Mouse (Mus musculus): Measurements from ENCODE around the gene Scin. TPM values are rescaled to one million over a fixed set of nuclear protein-coding genes. Genes with fewer than 3 reads are reported as not detected.
A peak's percentile ranks its signal among the peaks of the same experiment; 100 is the strongest.

Scin gene
- polyA plus RNA-seq, 1 experiment from 2014 or later, result 7.8 TPM

DNA sequence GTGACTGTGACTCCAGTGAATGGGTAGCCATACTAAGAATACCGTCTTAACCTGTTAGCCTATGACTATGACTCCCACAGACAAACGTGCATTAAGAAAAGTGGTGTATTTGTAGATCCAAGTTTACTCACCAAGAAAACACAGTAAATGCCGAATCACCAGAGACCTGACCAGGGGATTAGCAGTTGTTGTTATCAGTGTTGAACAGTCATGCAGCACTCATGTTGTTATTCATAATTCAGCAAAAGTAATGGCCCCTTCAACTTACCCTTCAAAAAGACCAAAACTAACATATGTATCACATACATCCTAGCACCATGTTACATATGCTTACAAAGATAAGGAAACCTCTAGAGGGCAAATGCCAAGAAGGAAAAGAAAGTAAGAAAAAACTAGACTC lies 106.6 kb downstream of the Scin start:
- H3K4me3 ChIP-seq (ENCODE audit: low read length), result no peak overlapping the region
- H3K4me1 ChIP-seq (ENCODE audit: control insufficient read depth, insufficient read depth, low read length), result no peaks in the 10 kb centered on the region; the same call in 1 of the 2 replicates
- H3K36me3 ChIP-seq (ENCODE audit: control insufficient read depth, insufficient read depth), result peaks cover 5% of the 10 kb centered on the region; the same call in 1 of the 2 replicates
- WGBS, result 75% methylated on average over 3 of the region's 3 CpGs
- H3K27me3 ChIP-seq (ENCODE audit: control insufficient read depth, insufficient read depth, low read length), result no peaks in the 10 kb centered on the region
- no peak for ATAC-seq (replicated peaks; ENCODE audit: extremely low read depth, insufficient read depth, low FRiP score)
- no peak overlapping the region for H3K27ac ChIP-seq (ENCODE audit: low read length)
- H3K9me3 ChIP-seq (replicated peaks; ENCODE audit: control insufficient read depth, low read length), result 0 out of 2 replicates have a peak, but pooled peaks cover 3% of the 10 kb centered on the region
- H3K9ac ChIP-seq (ENCODE audit: low read length), result no peak overlapping the region
- H3K4me2 ChIP-seq (ENCODE audit: low read depth, low read length), result no peak overlapping the region

DNA sequence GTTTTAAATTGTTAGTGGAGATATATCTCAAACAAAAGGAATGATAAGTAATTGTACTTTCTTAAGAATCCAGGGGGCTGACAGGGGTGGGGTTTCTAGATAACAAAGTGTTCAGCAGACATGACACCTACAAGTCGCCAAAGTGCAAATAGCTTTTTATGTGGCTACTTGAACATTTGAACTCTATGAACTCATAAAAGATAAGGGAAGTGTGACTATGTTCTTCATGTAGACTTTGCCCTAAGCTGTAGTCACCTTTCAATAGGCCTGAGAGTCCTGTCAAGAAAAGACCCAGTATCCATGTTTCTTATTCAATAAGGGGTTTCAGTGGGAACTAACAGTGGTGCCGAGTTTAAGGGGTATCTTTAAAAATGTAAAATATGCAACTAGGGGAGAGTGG lies 110.1 kb downstream of the Scin start:
- Histone ChIP-seq H3K36me3 (ENCODE audit: control insufficient read depth, insufficient read depth) (no peaks in the 10 kb centered on the region), H3K9ac (ENCODE audit: low read length) (no peak overlapping the region), H3K4me3 (ENCODE audit: low read length) (no peak overlapping the region), H3K9me3 (replicated peaks; ENCODE audit: control insufficient read depth, low read length) (no peaks in the 10 kb centered on the region), H3K27me3 (ENCODE audit: control insufficient read depth, insufficient read depth, low read length) (no peaks in the 10 kb centered on the region), H3K4me1 (ENCODE audit: control insufficient read depth, insufficient read depth, low read length) (no peaks in the 10 kb centered on the region; the same call in 1 of the 2 replicates), H3K4me2 (ENCODE audit: low read depth, low read length) (no peak overlapping the region), H3K27ac (ENCODE audit: low read length) (no peak overlapping the region)
- no peak for ATAC-seq (replicated peaks; ENCODE audit: extremely low read depth, insufficient read depth, low FRiP score)
- 35% methylated on average over 2 of the region's 2 CpGs for WGBS

- Histone ChIP-seq H3K27ac (ENCODE audit: low read length) (no peak overlapping the region), H3K36me3 (ENCODE audit: control insufficient read depth, insufficient read depth) (no peaks in the 10 kb centered on the region), H3K4me1 (ENCODE audit: control insufficient read depth, insufficient read depth, low read length) (no peaks in the 10 kb centered on the region; the same call in 1 of the 2 replicates), H3K4me3 (ENCODE audit: low read length) (no peak overlapping the region), H3K9me3 (replicated peaks; ENCODE audit: control insufficient read depth, low read length) (no peaks in the 10 kb centered on the region), H3K4me2 (ENCODE audit: low read depth, low read length) (no peak overlapping the region), H3K27me3 (ENCODE audit: control insufficient read depth, insufficient read depth, low read length) (no peaks in the 10 kb centered on the region), H3K9ac (ENCODE audit: low read length) (no peak overlapping the region)
- 81% methylated on average over 3 of the region's 3 CpGs for WGBS
- ATAC-seq (replicated peaks; ENCODE audit: extremely low read depth, insufficient read depth, low FRiP score), result no peak
These were observed 110.9 kb downstream of the Scin start for GRCm38 (mm10) chr12:40023014-40023642.

- Histone ChIP-seq H3K9ac (ENCODE audit: low read length) (no peak overlapping the region), H3K27me3 (ENCODE audit: control insufficient read depth, insufficient read depth, low read length) (no peaks in the 10 kb centered on the region), H3K27ac (ENCODE audit: low read length) (no peak overlapping the region), H3K4me3 (ENCODE audit: low read length) (no peak overlapping the region), H3K36me3 (ENCODE audit: control insufficient read depth, insufficient read depth) (no peaks in the 10 kb centered on the region), H3K9me3 (replicated peaks; ENCODE audit: control insufficient read depth, low read length) (no peaks in the 10 kb centered on the region), H3K4me2 (ENCODE audit: low read depth, low read length) (no peak overlapping the region), H3K4me1 (ENCODE audit: control insufficient read depth, insufficient read depth, low read length) (no peaks in the 10 kb centered on the region; the same call in 1 of the 2 replicates)
- 81% methylated on average over 3 of the region's 3 CpGs for WGBS
- ATAC-seq (replicated peaks; ENCODE audit: extremely low read depth, insufficient read depth, low FRiP score), result no peak
These were observed 111.7 kb downstream of the Scin start for GRCm38 (mm10) chr12:40022344-40022743.

DNA sequence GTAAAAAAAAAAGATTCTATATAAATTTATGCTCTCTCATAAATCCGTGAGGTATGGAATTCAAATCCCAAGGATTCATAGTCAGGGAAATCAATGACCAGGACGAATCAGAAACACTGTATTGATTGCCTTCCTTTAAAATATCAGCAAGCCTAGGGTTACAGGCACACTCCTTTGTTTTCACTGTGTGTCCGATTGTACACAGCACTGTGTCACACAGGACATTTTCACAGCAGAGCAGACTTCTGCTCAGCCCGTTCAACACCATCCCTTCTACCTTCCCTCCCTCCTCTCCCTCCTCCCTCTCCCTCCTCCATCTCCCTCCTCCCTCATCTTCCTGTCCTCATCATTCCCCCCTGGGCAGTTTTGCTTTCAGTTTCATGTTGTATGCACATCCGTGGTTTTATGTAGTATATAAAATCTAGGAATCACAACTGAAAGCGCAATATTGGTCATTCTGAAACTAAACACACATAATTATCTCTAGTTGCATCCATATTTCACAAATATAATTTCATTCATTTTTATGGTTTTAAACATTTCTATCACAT lies 116.0 kb downstream of the Scin start:
- Histone ChIP-seq H3K4me2 (ENCODE audit: low read depth, low read length) (no peak overlapping the region; the same call in 1 of the 2 replicates), H3K4me1 (ENCODE audit: control insufficient read depth, insufficient read depth, low read length) (peaks cover 11% of the 10 kb centered on the region), H3K4me3 (ENCODE audit: low read length) (no peak overlapping the region), H3K36me3 (ENCODE audit: control insufficient read depth, insufficient read depth) (no peaks in the 10 kb centered on the region), H3K27ac (ENCODE audit: low read length) (no peak overlapping the region), H3K27me3 (ENCODE audit: control insufficient read depth, insufficient read depth, low read length) (no peaks in the 10 kb centered on the region; the same call in 1 of the 2 replicates), H3K9ac (ENCODE audit: low read length) (no peak overlapping the region), H3K9me3 (replicated peaks; ENCODE audit: control insufficient read depth, low read length) (no peaks in the 10 kb centered on the region)
- ATAC-seq (replicated peaks; ENCODE audit: extremely low read depth, insufficient read depth, low FRiP score), result no peak
- WGBS, result 69% methylated on average over 6 of the region's 6 CpGs

GRCm38 (mm10) chr12:40016648-40017460 lies 117.2 kb downstream of the Scin start:
- 8% methylated on average over 19 of the region's 19 CpGs for WGBS
- Histone ChIP-seq H3K36me3 (ENCODE audit: control insufficient read depth, insufficient read depth) (no peaks in the 10 kb centered on the region), H3K9me3 (replicated peaks; ENCODE audit: control insufficient read depth, low read length) (no peaks in the 10 kb centered on the region), H3K27me3 (ENCODE audit: control insufficient read depth, insufficient read depth, low read length) (no peaks in the 10 kb centered on the region; the same call in 1 of the 2 replicates), H3K4me2 (ENCODE audit: low read depth, low read length) (peak overlapping the region; percentile 76), H3K4me1 (ENCODE audit: control insufficient read depth, insufficient read depth, low read length) (peaks cover 11% of the 10 kb centered on the region), H3K9ac (ENCODE audit: low read length) (peak overlapping the region; percentile 80), H3K27ac (ENCODE audit: low read length) (peak overlapping the region; percentile 91), H3K4me3 (ENCODE audit: low read length) (peak overlapping the region; percentile 56)
- ATAC-seq (replicated peaks; ENCODE audit: extremely low read depth, insufficient read depth, low FRiP score), result peak; percentile 95

DNA sequence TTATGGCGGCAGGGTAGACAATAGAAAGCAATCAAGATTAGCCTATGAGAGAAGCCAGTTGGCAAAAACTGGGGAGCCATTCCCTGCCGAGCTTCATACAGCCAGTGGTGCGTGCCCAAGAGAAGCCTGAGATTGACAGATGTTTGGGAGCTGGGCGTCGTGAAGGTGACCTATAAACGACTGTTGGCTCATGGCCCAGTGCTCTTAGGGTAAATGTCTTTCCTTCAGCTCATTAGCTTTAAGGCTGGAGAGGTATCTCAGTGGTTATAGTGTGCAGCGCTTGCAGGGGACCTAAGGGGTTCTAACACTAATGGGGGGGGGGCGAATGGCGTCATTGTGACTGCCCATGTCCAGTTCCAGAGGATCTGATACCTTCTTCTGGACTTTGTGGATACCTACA lies 118.0 kb downstream of the Scin start:
- Histone ChIP-seq H3K27ac (ENCODE audit: low read length) (peak overlapping the region; percentile 91), H3K9me3 (replicated peaks; ENCODE audit: control insufficient read depth, low read length) (no peaks in the 10 kb centered on the region), H3K4me2 (ENCODE audit: low read depth, low read length) (no peak overlapping the region), H3K4me1 (ENCODE audit: control insufficient read depth, insufficient read depth, low read length) (peaks cover 11% of the 10 kb centered on the region), H3K9ac (ENCODE audit: low read length) (no peak overlapping the region), H3K36me3 (ENCODE audit: control insufficient read depth, insufficient read depth) (no peaks in the 10 kb centered on the region), H3K4me3 (ENCODE audit: low read length) (no peak overlapping the region), H3K27me3 (ENCODE audit: control insufficient read depth, insufficient read depth, low read length) (no peaks in the 10 kb centered on the region; the same call in 1 of the 2 replicates)
- no peak for ATAC-seq (replicated peaks; ENCODE audit: extremely low read depth, insufficient read depth, low FRiP score)
- whole genome bisulfite sequencing, result 66% methylated on average over 9 of the region's 9 CpGs

DNA sequence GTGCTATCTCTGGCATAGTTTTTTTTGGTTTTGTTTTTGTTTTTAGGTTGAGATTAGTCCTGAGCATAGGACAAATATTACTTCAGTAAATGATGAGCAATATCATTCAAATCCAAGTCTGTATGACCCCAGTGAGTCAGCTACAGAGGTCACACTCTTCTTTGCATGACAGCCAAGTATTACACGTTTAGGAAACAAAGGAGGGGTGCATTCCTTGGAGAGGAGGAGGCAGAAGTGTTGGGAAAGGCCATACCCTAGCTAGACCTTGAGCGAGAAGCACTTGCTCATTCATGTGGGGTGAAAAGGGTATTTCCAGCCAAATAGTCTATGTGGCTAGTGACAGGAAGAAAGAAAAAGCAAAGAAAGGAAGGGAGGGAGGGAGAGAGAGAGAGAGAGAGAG lies 124.2 kb downstream of the Scin start:
- Histone ChIP-seq H3K27ac (ENCODE audit: low read length) (no peak overlapping the region), H3K36me3 (ENCODE audit: control insufficient read depth, insufficient read depth) (no peaks in the 10 kb centered on the region), H3K4me2 (ENCODE audit: low read depth, low read length) (no peak overlapping the region), H3K27me3 (ENCODE audit: control insufficient read depth, insufficient read depth, low read length) (no peaks in the 10 kb centered on the region; the same call in 1 of the 2 replicates), H3K4me1 (ENCODE audit: control insufficient read depth, insufficient read depth, low read length) (peaks cover 2% of the 10 kb centered on the region; the same call in 1 of the 2 replicates), H3K9me3 (replicated peaks; ENCODE audit: control insufficient read depth, low read length) (no peaks in the 10 kb centered on the region), H3K9ac (ENCODE audit: low read length) (no peak overlapping the region), H3K4me3 (ENCODE audit: low read length) (no peak overlapping the region)
- WGBS, result 41% methylated on average over 2 of the region's 2 CpGs
- no peak for ATAC-seq (replicated peaks; ENCODE audit: extremely low read depth, insufficient read depth, low FRiP score)

Data from heart, embryonic 16.5 days (tissue).